Mouse (Mus musculus): ENCODE measurements around the gene Sowahb.

DNA sequence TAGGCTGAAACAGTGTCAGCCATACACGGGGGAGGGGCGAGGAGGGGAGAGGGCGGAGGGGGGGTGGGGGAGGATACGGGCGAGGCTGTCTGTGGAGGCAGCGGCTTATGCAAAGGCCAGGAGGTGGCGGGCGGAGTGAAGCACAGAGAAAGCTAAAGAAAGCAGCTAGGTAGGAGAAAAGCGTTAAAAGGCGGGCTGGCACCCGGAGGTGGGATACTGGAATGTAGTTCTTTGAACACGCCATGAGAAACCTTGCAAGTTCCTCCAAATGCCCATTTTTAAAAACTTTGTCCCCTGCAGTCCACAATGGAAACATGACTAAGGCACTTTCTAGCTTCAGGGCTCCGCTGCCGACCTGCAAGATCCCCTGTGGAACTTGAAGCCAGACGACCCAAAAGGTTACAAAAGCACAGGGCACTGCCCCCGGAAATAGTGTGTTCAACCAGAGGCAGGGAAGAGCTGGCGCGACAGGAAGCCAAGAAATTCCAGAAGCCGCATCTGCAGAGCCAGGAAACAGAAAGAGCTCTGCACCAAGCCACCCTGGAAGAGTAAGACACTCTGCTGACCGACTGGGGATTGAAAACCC, 39.5 kb downstream of the Sowahb start:
- peak; percentile 17; the same call in 1 of the 2 replicates for TF ChIP-seq POLR2A (IDR thresholded peaks at IDR 0.05; ENCODE audit: low read depth, low read length)
- TF ChIP-seq CTCF (IDR thresholded peaks at IDR 0.05; ENCODE audit: borderline replicate concordance, insufficient read depth, low read length) = no peak
